Mouse (Mus musculus): ENCODE measurements around the gene Stxbp4. TPM values are rescaled to one million over a fixed set of nuclear protein-coding genes. Genes with fewer than 3 reads are reported as not detected.

The Stxbp4 gene
- total RNA-seq, 1 experiment, result 10.8 TPM

DNA sequence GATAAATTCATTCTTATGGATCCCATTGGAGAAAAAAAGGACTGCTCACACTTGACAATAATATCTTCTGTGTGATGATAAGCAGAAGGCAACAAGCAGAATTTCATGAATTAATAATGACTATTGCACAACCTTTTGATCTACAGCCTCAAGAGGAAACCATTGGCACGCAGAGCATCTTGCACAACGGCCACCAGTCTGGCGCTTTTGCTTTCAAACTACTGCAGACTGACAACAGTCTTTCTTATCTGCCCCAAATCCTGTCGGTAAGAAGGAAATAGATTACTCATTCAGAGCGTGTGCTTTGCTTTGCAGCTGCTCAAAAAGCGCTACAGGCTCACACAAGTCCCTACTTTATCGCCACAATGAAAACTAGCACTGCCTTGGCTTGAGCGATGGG is 51.7 kb downstream of the Stxbp4 start:
- no peaks in the 10 kb centered on the region for H3K4me1 ChIP-seq (ENCODE audit: control insufficient read depth in 2 of 2, insufficient read depth in 2 of 2, low read length in 2 of 2, poor library complexity in 1 of 2)
- no peaks in the 10 kb centered on the region for H3K9me3 ChIP-seq (ENCODE audit: control insufficient read depth, insufficient read depth, low read depth, low read length)
- DNase-seq (ENCODE audit: low read depth, low spot score), result no peak
- in situ Hi-C loops (cut with MboI; ENCODE audit: low sequenced_read_pairs in 2 of 2, unreplicated experiment in 2 of 2), result no loop called here
- TF ChIP-seq HCFC1 (IDR thresholded peaks at IDR 0.05; ENCODE audit: borderline replicate concordance, insufficient read depth, low read length) (no peak), MAFK (IDR thresholded peaks at IDR 0.05; ENCODE audit: insufficient read depth, low read depth, low read length) (no peak), ZNF384 (IDR thresholded peaks at IDR 0.05; ENCODE audit: low read depth, low read length) (no peak)
- H3K9ac ChIP-seq (ENCODE audit: insufficient read depth, low read depth, low read length, poor library complexity, severe bottlenecking), result no peak overlapping the region
- no peak overlapping the region for H3K4me3 ChIP-seq (ENCODE audit: insufficient read depth in 1 of 2, low read depth in 1 of 2, low read length in 2 of 2, poor library complexity in 1 of 2, severe bottlenecking in 1 of 2)
- no peak overlapping the region for H3K27ac ChIP-seq (ENCODE audit: insufficient read depth, low read depth, low read length, poor library complexity, severe bottlenecking)
- H3K36me3 ChIP-seq (ENCODE audit: control insufficient read depth, insufficient read depth, low read length, poor library complexity, severe bottlenecking), result no peaks in the 10 kb centered on the region

DNA sequence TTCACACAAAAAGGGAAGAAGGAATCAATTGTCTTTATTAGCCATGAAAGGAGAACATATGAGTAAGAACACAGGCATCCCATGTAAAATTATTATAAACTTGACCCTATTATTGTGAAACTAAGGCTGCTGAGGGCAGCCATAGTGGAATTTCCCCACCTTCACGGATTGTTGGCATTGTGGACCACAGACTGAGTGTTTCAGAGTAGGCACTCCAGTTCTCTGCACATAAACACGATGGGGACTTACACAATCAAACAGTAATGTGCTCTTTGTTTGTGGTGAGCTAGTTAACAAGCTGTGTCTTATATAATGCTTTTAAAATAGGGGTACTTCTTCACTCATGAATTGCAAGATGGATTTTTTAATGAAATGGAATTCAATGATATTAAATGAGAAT is 52.1 kb downstream of the Stxbp4 start:
- in situ Hi-C loops (cut with MboI; ENCODE audit: low sequenced_read_pairs in 2 of 2, unreplicated experiment in 2 of 2), result no loop called here
- Histone ChIP-seq H3K9ac (ENCODE audit: insufficient read depth, low read depth, low read length, poor library complexity, severe bottlenecking) (no peak overlapping the region), H3K36me3 (ENCODE audit: control insufficient read depth, insufficient read depth, low read length, poor library complexity, severe bottlenecking) (no peaks in the 10 kb centered on the region), H3K9me3 (ENCODE audit: control insufficient read depth, insufficient read depth, low read depth, low read length) (no peaks in the 10 kb centered on the region), H3K4me1 (ENCODE audit: control insufficient read depth in 2 of 2, insufficient read depth in 2 of 2, low read length in 2 of 2, poor library complexity in 1 of 2) (no peaks in the 10 kb centered on the region), H3K4me3 (ENCODE audit: insufficient read depth in 1 of 2, low read depth in 1 of 2, low read length in 2 of 2, poor library complexity in 1 of 2, severe bottlenecking in 1 of 2) (no peak overlapping the region), H3K27ac (ENCODE audit: insufficient read depth, low read depth, low read length, poor library complexity, severe bottlenecking) (no peak overlapping the region)
- no peak for DNase-seq (ENCODE audit: low read depth, low spot score)
- TF ChIP-seq CHD2 (IDR thresholded peaks at IDR 0.05; ENCODE audit: low read depth, low read length), result no peak
- no peak for TF ChIP-seq ZNF384 (IDR thresholded peaks at IDR 0.05; ENCODE audit: low read depth, low read length)
- TF ChIP-seq ZC3H11A (IDR thresholded peaks at IDR 0.05; ENCODE audit: borderline replicate concordance, low read depth, low read length), result no peak
- no peak for TF ChIP-seq MAFK (IDR thresholded peaks at IDR 0.05; ENCODE audit: insufficient read depth, low read depth, low read length)
- no peak for TF ChIP-seq HCFC1 (IDR thresholded peaks at IDR 0.05; ENCODE audit: borderline replicate concordance, insufficient read depth, low read length)

DNA sequence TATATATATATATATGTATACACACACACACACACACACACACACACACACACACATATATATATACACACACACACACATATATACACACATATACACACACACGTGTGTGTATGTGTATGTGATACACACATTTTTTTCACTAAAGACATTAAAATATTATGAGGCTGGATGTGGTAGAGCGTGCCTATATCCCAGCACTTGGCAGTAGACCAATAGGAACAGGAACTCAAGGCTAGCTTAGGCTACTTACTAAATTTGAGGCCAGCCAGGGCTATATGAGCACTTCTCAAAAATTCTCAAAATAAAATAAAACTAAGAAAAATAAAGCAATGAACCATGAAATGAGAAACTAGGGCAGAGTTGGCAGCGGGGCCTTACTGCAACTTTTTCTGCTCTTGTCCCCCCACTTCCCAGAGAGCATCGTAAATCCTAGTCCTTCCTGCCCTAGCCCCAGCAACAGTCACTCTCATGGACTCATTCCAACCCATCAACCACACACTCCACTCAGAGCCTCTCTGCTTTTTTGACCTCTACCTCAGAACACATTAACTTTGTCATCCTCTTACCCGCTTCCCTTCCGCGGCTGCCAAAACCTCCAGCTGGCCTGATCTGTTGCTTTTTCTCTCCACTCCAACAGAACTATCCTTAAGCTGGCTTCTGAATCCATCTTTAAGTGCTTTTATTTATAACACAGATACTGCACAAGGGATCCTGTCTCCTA is 60.7 kb downstream of the Stxbp4 start:
- no peaks in the 10 kb centered on the region for H3K9me3 ChIP-seq (ENCODE audit: control insufficient read depth, insufficient read depth, low read depth, low read length)
- DNase-seq (ENCODE audit: low read depth, low spot score), result no peak
- H3K9ac ChIP-seq (ENCODE audit: insufficient read depth, low read depth, low read length, poor library complexity, severe bottlenecking), result no peak overlapping the region
- H3K27ac ChIP-seq (ENCODE audit: insufficient read depth, low read depth, low read length, poor library complexity, severe bottlenecking), result no peak overlapping the region
- no peak overlapping the region for H3K4me3 ChIP-seq (ENCODE audit: insufficient read depth in 1 of 2, low read depth in 1 of 2, low read length in 2 of 2, poor library complexity in 1 of 2, severe bottlenecking in 1 of 2)
- in situ Hi-C loops (cut with MboI; ENCODE audit: low sequenced_read_pairs in 2 of 2, unreplicated experiment in 2 of 2), result no loop called here
- TF ChIP-seq ZC3H11A (IDR thresholded peaks at IDR 0.05; ENCODE audit: borderline replicate concordance, low read depth, low read length), result no peak
- no peak for TF ChIP-seq MAFK (IDR thresholded peaks at IDR 0.05; ENCODE audit: insufficient read depth, low read depth, low read length)
- TF ChIP-seq ZNF384 (IDR thresholded peaks at IDR 0.05; ENCODE audit: low read depth, low read length), result no peak
- no peak for TF ChIP-seq HCFC1 (IDR thresholded peaks at IDR 0.05; ENCODE audit: borderline replicate concordance, insufficient read depth, low read length)
- TF ChIP-seq CHD2 (IDR thresholded peaks at IDR 0.05; ENCODE audit: low read depth, low read length), result no peak
- H3K4me1 ChIP-seq (ENCODE audit: control insufficient read depth in 2 of 2, insufficient read depth in 2 of 2, low read length in 2 of 2, poor library complexity in 1 of 2), result no peaks in the 10 kb centered on the region
- H3K36me3 ChIP-seq (ENCODE audit: control insufficient read depth, insufficient read depth, low read length, poor library complexity, severe bottlenecking), result no peaks in the 10 kb centered on the region

DNA sequence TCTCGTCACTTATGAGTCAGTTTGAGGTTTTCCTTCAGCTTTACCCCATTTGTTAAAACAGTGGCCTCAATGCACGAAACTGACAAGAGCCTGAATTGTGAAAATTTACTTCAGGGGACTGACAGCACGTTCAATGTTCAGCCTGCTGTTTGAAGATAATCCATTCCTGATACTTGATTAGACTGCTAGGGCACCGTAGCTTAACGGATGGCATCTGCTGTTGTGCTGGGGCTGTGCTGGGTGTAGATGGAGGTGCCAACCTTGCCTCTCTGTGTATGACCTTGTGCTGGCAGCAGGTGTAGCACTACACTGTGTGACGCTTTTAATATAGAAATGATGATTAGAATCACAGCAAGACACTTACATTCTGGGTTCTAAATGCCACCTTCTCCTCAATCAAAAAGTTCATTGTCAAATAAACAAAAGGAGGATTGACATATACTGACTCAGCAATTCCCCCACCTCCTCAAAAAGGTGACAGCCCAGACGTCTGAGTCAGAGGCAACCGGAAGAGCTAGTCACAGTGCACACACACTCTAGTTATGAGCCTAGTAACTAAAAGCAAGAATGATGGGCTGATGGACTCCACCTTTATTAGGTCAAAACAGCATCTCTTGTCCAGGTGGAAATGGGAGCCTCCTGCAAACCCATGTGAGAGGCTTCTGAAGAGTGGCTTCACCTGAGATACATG is 61.5 kb downstream of the Stxbp4 start:
- TF ChIP-seq ZNF384 (IDR thresholded peaks at IDR 0.05; ENCODE audit: low read depth, low read length) (no peak), MAFK (IDR thresholded peaks at IDR 0.05; ENCODE audit: insufficient read depth, low read depth, low read length) (0 out of 2 replicates have a peak, but pooled peaks have one; percentile 6), ZC3H11A (IDR thresholded peaks at IDR 0.05; ENCODE audit: borderline replicate concordance, low read depth, low read length) (no peak), CHD2 (IDR thresholded peaks at IDR 0.05; ENCODE audit: low read depth, low read length) (no peak)
- Histone ChIP-seq H3K9ac (ENCODE audit: insufficient read depth, low read depth, low read length, poor library complexity, severe bottlenecking) (no peak overlapping the region), H3K4me1 (ENCODE audit: control insufficient read depth in 2 of 2, insufficient read depth in 2 of 2, low read length in 2 of 2, poor library complexity in 1 of 2) (no peaks in the 10 kb centered on the region), H3K4me3 (ENCODE audit: insufficient read depth in 1 of 2, low read depth in 1 of 2, low read length in 2 of 2, poor library complexity in 1 of 2, severe bottlenecking in 1 of 2) (no peak overlapping the region), H3K27ac (ENCODE audit: insufficient read depth, low read depth, low read length, poor library complexity, severe bottlenecking) (no peak overlapping the region), H3K36me3 (ENCODE audit: control insufficient read depth, insufficient read depth, low read length, poor library complexity, severe bottlenecking) (no peaks in the 10 kb centered on the region), H3K9me3 (ENCODE audit: control insufficient read depth, insufficient read depth, low read depth, low read length) (no peaks in the 10 kb centered on the region)
- in situ Hi-C loops (cut with MboI; ENCODE audit: low sequenced_read_pairs in 2 of 2, unreplicated experiment in 2 of 2), result no loop called here
- DNase-seq (ENCODE audit: low read depth, low spot score), result no peak
